Mouse (Mus musculus): Measurements from ENCODE around the gene Tmem256.
"Not testable (repeated sequence)": the region's sequence is repeated elsewhere in the genome, so short reads cannot be mapped to it uniquely, and the experiment has no call there.

The Tmem256 gene

GRCm38 (mm10) chr11:69858113-69858998 is 20.0 kb downstream of the Tmem256 start, which contains the start of gene Tnk1:
Gene Tnk1, minus strand, starts transcription at chr11:69858730.
- DNase-seq = peak; percentile 62 to 83

- DNase-seq = not testable (repeated sequence)
Observed at GRCm38 (mm10) chr11:69863729-69864128, 25.4 kb downstream of the Tmem256 start.

DNA sequence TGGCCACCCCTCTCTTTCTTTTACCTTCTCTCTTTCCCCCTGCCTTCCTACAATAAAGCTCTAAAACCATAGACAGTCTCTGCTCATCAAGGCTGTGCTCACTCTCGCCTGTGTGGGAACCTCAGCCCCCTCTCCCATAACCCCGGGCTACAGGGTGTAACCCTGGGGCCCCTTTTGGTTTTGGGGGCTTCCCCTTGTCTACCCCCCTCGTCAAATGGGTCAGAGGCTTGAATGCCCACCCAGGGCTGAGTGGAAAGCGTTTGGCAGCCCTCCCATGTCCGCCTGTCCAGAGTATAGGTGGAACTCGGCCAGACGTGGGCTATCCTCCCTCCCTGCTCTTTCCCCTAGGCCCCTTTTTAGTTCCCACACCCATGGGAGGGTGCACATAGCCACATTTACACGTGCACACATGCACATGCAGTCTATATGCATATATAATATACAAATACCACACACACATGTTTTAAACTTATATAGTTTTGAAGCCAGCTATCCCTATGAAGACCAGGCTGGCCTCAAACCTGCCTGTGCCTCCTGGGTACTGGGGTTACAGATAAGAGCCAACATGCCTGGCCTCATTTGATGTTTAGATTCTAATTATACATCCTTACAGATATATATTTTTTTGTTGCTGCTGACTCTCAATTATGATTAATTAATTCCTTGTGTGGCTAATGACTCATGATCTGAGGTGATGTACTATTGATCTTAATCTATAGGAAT is 26.0 kb downstream of the Tmem256 start:
- DNase-seq = no peak

GRCm38 (mm10) chr11:69865561-69865960 is 27.2 kb downstream of the Tmem256 start:
- DNase-seq = no peak

DNA sequence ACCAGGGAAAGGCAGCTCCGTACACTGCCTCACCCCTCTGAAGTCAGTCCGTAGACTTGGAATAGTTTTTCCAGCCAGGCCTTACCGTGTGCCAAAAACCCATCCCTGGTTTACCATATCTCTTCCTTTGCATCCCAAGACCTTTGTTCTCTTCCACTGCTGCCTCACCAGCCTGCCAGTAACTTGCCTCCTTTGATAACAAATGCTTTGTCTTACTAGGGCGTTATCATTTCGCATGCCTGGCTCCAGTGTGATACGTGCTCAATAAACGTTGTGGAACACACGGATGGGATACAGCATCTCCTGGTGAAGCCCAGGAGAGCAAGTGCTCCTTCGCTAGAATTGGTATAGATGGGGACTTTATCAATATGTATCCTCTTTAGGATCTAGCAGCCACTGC is 29.0 kb downstream of the Tmem256 start:
- no peak for DNase-seq

- DNase-seq = no peak
Observed at GRCm38 (mm10) chr11:69870289-69871069, 32.2 kb downstream of the Tmem256 start.

GRCm38 (mm10) chr11:69871822-69872221 is 33.5 kb downstream of the Tmem256 start:
- DNase-seq = no peak

- no peak for DNase-seq
Observed at GRCm38 (mm10) chr11:69872451-69872850, 34.1 kb downstream of the Tmem256 start.

DNA sequence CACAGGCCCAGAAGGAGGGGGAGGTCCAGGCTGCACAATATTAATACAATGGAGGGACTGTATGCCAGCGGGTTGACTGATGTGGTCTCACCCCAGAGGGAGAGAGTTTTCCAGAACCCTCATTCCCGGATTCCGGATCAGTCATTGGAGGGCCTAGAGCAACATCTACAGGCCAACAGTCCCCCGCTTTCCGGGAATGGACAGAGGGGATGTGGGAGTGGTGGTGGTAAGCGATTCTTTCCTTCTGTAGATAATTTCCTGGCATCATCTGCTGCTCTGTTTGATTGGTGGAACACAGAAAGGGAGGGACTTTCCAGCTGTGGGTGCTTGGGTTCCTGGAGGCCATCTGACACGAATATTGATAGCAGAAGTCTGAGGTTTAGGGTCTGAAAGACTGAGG is 37.9 kb downstream of the Tmem256 start:
- DNase-seq = peak in 1 of 2 experiments; percentile 35

DNA sequence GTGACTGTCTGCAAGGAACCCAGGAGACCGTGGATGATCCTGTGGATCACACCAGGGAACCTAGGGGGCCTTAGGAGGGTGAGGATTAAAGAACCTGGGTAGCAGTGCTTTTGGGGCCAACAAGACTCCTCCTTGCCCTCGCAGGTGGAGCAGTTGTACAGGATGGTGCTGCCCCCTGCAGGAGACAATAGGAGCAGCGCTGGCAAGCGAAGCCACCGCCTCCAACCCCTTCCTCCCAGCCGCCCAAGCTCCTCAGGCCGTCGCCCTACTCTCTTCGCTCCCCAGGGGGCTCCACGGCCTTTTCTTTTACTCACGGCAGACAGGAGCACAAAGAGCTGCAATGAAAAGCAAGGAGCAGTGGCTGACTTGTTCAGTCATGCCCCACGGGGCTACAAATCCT is 38.6 kb downstream of the Tmem256 start:
- DNase-seq = peak; percentile 71 to 86

GRCm38 (mm10) chr11:69877878-69878277 is 39.6 kb downstream of the Tmem256 start, which contains the start of gene Tmem95:
Gene Tmem95, minus strand, starts transcription at chr11:69878018.
- DNase-seq = no peak

DNA sequence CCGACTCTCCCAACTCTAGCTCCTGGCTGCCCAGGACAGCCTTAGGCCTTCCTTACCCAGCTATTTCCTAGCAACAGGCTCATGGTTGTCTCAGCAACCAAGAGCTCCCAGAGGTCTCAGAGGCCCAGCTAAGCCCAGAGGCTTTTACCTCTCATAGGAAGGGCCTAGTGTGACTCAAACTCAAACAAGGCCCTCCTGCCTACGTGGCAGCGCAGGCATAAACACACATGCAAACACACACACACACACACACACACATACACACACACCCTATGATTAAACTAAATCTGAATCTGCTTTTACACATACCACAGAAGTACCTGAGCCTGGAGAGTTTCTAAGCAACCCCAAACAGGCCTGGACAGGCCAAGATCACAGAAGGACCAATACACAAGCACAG is 40.1 kb downstream of the Tmem256 start:
- no peak for DNase-seq

DNA sequence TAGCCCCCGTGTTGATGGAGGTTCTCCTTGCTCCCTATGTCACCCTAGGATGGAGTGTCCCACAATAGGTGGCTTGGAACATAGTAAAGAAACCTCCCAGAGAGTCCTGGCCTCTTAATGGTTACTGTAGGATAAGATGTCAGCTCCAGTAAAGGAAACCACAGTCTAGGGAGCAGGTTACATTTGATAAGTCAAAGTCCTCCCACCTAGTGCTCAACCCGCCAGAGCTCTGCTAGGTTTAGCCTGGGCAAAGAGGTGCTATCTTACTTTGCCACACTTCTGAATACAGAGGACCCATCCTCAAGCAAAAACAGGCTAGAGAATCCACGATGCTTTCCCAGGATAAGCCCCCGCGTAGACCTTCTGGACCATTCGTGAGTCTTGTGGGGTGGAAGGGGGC is 40.6 kb downstream of the Tmem256 start:
- no peak for DNase-seq

GRCm38 (mm10) chr11:69879711-69880110 is 41.4 kb downstream of the Tmem256 start:
- no peak for DNase-seq

DNA sequence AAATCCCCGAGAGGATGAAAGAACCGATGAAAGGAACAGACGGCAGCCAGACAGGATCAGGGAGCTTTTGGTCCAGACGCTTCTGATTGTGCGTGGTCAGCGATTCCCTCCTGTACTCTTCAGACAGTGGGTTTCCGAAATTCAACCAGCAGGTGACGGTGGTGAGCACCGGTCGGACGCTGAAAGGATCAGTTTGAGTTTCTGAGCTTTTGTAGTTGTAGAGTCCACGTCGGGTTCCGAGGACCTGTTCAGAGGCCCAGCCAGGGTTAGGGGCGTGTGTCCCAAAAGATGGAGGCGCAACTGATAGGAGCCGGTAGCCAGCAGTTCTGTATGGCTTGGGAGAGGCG is 42.2 kb downstream of the Tmem256 start:
- DNase-seq = peak; percentile 77 to 86

GRCm38 (mm10) chr11:69880853-69881603 is 42.7 kb downstream of the Tmem256 start, which contains the start of gene Kctd11:
Gene Kctd11, minus strand, starts transcription at chr11:69881406.
- DNase-seq = peak; percentile 90 to 92

- no peak for DNase-seq
Observed at GRCm38 (mm10) chr11:69881787-69882670, 43.7 kb downstream of the Tmem256 start.

GRCm38 (mm10) chr11:69883066-69883465 is 44.8 kb downstream of the Tmem256 start:
- peak in 1 of 2 experiments; percentile 54 for DNase-seq

DNA sequence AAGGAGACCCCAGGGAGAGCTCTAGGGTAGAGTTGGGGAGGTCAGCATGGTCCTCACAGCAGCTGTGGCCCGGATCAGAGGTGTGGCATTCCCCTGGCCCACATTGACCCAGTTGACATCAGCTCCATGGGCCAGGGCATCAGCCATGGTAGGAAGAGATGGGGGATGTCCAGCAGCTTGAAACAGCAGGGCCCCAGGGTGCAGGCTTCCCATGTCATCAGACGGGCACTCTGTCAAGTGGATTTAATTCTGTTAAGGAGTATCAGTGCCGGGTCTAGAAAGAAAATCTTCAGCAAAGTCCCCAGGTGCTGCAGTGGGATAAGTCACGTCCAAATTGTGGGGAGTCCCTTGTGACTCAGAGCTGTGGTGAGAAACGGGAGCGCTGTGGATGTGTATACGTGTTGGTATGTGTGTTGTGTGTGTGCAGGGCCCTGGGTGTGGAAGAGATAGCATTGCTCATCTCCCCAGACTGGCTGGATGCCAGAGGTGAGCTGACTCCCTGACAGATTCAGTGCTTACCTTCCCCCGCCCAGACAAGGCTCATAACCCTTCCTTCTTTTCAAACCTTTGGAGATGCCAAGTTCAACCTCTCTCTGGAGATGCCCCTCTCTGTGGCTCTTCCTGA is 45.3 kb downstream of the Tmem256 start:
- no peak for DNase-seq

- no peak for DNase-seq
Observed at GRCm38 (mm10) chr11:69884240-69884639, 45.9 kb downstream of the Tmem256 start.

GRCm38 (mm10) chr11:69884663-69885062 is 46.3 kb downstream of the Tmem256 start:
- no peak for DNase-seq
